Mouse (Mus musculus) lung, embryonic 15.5 days (tissue): ENCODE results near the gene Ager. TPM values are rescaled to one million over a fixed set of nuclear protein-coding genes. Genes with fewer than 3 reads are reported as not detected.

Source experiments
- ATAC-seq: fragments of 200-750 bp; cut with Nextera tagmentation; 2 replicates; pipeline ENCODE4 v1.8.0; 2017; ENCODE audit warnings: moderate number of reproducible peaks, borderline replicate concordance; ENCODE audit not compliant: low FRiP score, low TSS enrichment; ENCODE audit errors: extremely low read depth
- H3K27ac ChIP-seq: fragments of 300-500 bp; sonication (generic); 2 replicates; pipeline ENCODE4 v1.5.1; 2015; ENCODE audit warnings: moderate library complexity, mild to moderate bottlenecking, inconsistent platforms
- H3K27me3 ChIP-seq: fragments of 300-500 bp; sonication (generic); 2 replicates; pipeline ENCODE4 v1.6.1; 2015; ENCODE audit warnings: inconsistent platforms
- H3K36me3 ChIP-seq: fragments of 300-500 bp; sonication (generic); 2 replicates; pipeline ENCODE4 v1.6.1; 2015; ENCODE audit warnings: inconsistent platforms
- H3K4me1 ChIP-seq: fragments of 300-500 bp; sonication (generic); 2 replicates; pipeline ENCODE4 v1.6.1; 2015; ENCODE audit warnings: inconsistent platforms
- H3K4me2 ChIP-seq: fragments of 300-500 bp; sonication (generic); 2 replicates; pipeline ENCODE4 v1.6.1; 2015; ENCODE audit warnings: inconsistent platforms, mild to moderate bottlenecking, moderate library complexity
- H3K4me3 ChIP-seq: fragments of 300-500 bp; sonication (generic); 2 replicates; pipeline ENCODE4 v1.5.1; 2015; ENCODE audit warnings: mild to moderate bottlenecking, inconsistent platforms
- H3K9ac ChIP-seq: fragments of 300-500 bp; sonication (generic); 2 replicates; pipeline ENCODE4 v1.6.1; 2015; ENCODE audit warnings: inconsistent platforms
- H3K9me3 ChIP-seq: fragments of 300-500 bp; sonication (generic); 2 replicates; pipeline ENCODE4 v1.6.1; 2016; ENCODE audit warnings: inconsistent platforms
- WGBS: fragments of 180-500 bp; shearing (Covaris S2); methylation state at CpG from one replicate; pipeline ENCODE4 v1.1.7; 2015; 5-methylcytosine and 5-hydroxymethylcytosine counted together
- polyA plus RNA-seq: library from polyadenylated mRNA; unstranded; fragments of >200 nt; fragmentation: Nextera tagmentation; extraction: Ambion mirVana; gene quantifications from 2 replicates; pipeline ENCODE4 v1.2.1, GENCODE M21; 2015

The Ager gene
- polyA plus RNA-seq, 1 experiment from 2014 or later, result 248 TPM

GRCm38 (mm10) chr17:34592581-34593549 is 4.8 kb upstream of the Ager start:
- Histone ChIP-seq H3K4me2 (peak overlapping the region; percentile 96), H3K36me3 (peaks cover 23% of the 10 kb centered on the region), H3K4me3 (peak overlapping the region; percentile 87), H3K9me3 (no peaks in the 10 kb centered on the region), H3K9ac (peak overlapping the region; percentile 93), H3K4me1 (peaks cover 81% of the 10 kb centered on the region), H3K27me3 (no peaks in the 10 kb centered on the region), H3K27ac (peak overlapping the region; percentile 96)
- no peak for ATAC-seq
- WGBS, result 1% methylated on average over 32 of the region's 32 CpGs

- peaks cover 23% of the 10 kb centered on the region for H3K36me3 ChIP-seq
- peaks cover 80% of the 10 kb centered on the region for H3K4me1 ChIP-seq
- peak overlapping the region; percentile 87 for H3K4me3 ChIP-seq
- H3K27ac ChIP-seq, result peak overlapping the region; percentile 96
- peak overlapping the region; percentile 96 for H3K4me2 ChIP-seq
- no peak for ATAC-seq
- no peaks in the 10 kb centered on the region for H3K9me3 ChIP-seq
- WGBS, result 38% methylated on average over 34 of the region's 34 CpGs
- peak overlapping the region; percentile 93 for H3K9ac ChIP-seq
- H3K27me3 ChIP-seq, result no peaks in the 10 kb centered on the region
These were observed 3.7 kb upstream of the Ager start for GRCm38 (mm10) chr17:34593752-34594525.

GRCm38 (mm10) chr17:34596098-34596497 is 1.6 kb upstream of the Ager start:
- Histone ChIP-seq H3K9ac (no peak overlapping the region), H3K4me2 (no peak overlapping the region)

GRCm38 (mm10) chr17:34599891-34600290 is 2.2 kb downstream of the Ager start:
- Histone ChIP-seq H3K4me2 (peak overlapping the region; percentile 49; the same call in 1 of the 2 replicates), H3K27ac (no peak overlapping the region), H3K36me3 (peaks cover 30% of the 10 kb centered on the region), H3K9ac (no peak overlapping the region), H3K4me3 (no peak overlapping the region), H3K9me3 (no peaks in the 10 kb centered on the region), H3K4me1 (peaks cover 60% of the 10 kb centered on the region), H3K27me3 (no peaks in the 10 kb centered on the region)
- WGBS, result 73% methylated on average over 9 of the region's 9 CpGs
- no peak for ATAC-seq

More at GRCm38 (mm10) chr17:34596098-34596497, 1.6 kb upstream of the Ager start:
- no peak for ATAC-seq
- H3K36me3 ChIP-seq, result peaks cover 34% of the 10 kb centered on the region
- 39% methylated on average over 8 of the region's 8 CpGs for WGBS
- no peaks in the 10 kb centered on the region for H3K9me3 ChIP-seq
- no peaks in the 10 kb centered on the region for H3K27me3 ChIP-seq
- H3K4me1 ChIP-seq, result peaks cover 68% of the 10 kb centered on the region
- peak overlapping the region; percentile 56 for H3K27ac ChIP-seq
- no peak overlapping the region for H3K4me3 ChIP-seq

- Histone ChIP-seq H3K36me3 (peaks cover 16% of the 10 kb centered on the region), H3K27ac (no peak overlapping the region), H3K9me3 (no peaks in the 10 kb centered on the region), H3K27me3 (no peaks in the 10 kb centered on the region), H3K4me2 (peak overlapping the region; percentile 86; the same call in 1 of the 2 replicates), H3K4me3 (0 out of 2 replicates have a peak overlapping the region, but pooled peaks have one; percentile 59), H3K4me1 (peaks cover 53% of the 10 kb centered on the region), H3K9ac (0 out of 2 replicates have a peak overlapping the region, but pooled peaks have one; percentile 60)
- 79% methylated on average over 12 of the region's 12 CpGs for WGBS
- ATAC-seq, result no peak
These were observed 4.1 kb downstream of the Ager start for GRCm38 (mm10) chr17:34601796-34602195.

GRCm38 (mm10) chr17:34603375-34604060 is 5.9 kb downstream of the Ager start, which contains the start of gene Rnf5:
TSS of gene Rnf5 (minus strand) at chr17:34603690.
- peak within 1 kb of the TSS; percentile 90 for H3K27ac ChIP-seq
- peaks cover 46% of the 10 kb centered on the region for H3K4me1 ChIP-seq
- under 1% methylated on average over 30 of the region's 30 CpGs for WGBS
- peaks cover 16% of the 10 kb centered on the region for H3K36me3 ChIP-seq
- H3K9me3 ChIP-seq, result no peaks in the 10 kb centered on the region
- H3K9ac ChIP-seq, result peak within 1 kb of the TSS; percentile 92
- ATAC-seq, result peak; percentile 96
- H3K27me3 ChIP-seq, result no peaks in the 10 kb centered on the region
- H3K4me3 ChIP-seq, result peak within 1 kb of the TSS; percentile 95
- peak within 1 kb of the TSS; percentile 95 for H3K4me2 ChIP-seq

- H3K4me2 ChIP-seq, result peak within 1 kb of the TSS; percentile 95
- ATAC-seq, result peak; percentile 92
- peaks cover 42% of the 10 kb centered on the region for H3K4me1 ChIP-seq
- no peaks in the 10 kb centered on the region for H3K9me3 ChIP-seq
- under 1% methylated on average over 28 of the region's 35 CpGs for WGBS
- H3K9ac ChIP-seq, result peak within 1 kb of the TSS; percentile 92
- H3K27ac ChIP-seq, result peak within 1 kb of the TSS; percentile 90
- peak within 1 kb of the TSS; percentile 95 for H3K4me3 ChIP-seq
- no peaks in the 10 kb centered on the region for H3K27me3 ChIP-seq
- H3K36me3 ChIP-seq, result peaks cover 16% of the 10 kb centered on the region
These were observed 6.4 kb downstream of the Ager start, which contains the start of gene Agpat1 for GRCm38 (mm10) chr17:34604061-34604508. TSS of gene Agpat1 (plus strand) at chr17:34604262.

- H3K4me1 ChIP-seq, result peaks cover 36% of the 10 kb centered on the region
- 15% methylated on average over 24 of the region's 24 CpGs for WGBS
- H3K27ac ChIP-seq, result peak overlapping the region; percentile 90
- peak overlapping the region; percentile 95 for H3K4me3 ChIP-seq
- H3K4me2 ChIP-seq, result peak overlapping the region; percentile 95
- H3K9me3 ChIP-seq, result no peaks in the 10 kb centered on the region
- ATAC-seq, result no peak
- no peaks in the 10 kb centered on the region for H3K27me3 ChIP-seq
- peaks cover 16% of the 10 kb centered on the region for H3K36me3 ChIP-seq
- H3K9ac ChIP-seq, result peak overlapping the region; percentile 92
These were observed 7.0 kb downstream of the Ager start for GRCm38 (mm10) chr17:34604511-34605237.

- H3K27ac ChIP-seq, result peak overlapping the region; percentile 90
- peak overlapping the region; percentile 95 for H3K4me3 ChIP-seq
- H3K9me3 ChIP-seq, result no peaks in the 10 kb centered on the region
- H3K27me3 ChIP-seq, result no peaks in the 10 kb centered on the region
- H3K36me3 ChIP-seq, result peaks cover 13% of the 10 kb centered on the region
- under 1% methylated on average over 25 of the region's 30 CpGs for WGBS
- H3K4me2 ChIP-seq, result peak overlapping the region; percentile 95
- peaks cover 34% of the 10 kb centered on the region for H3K4me1 ChIP-seq
- H3K9ac ChIP-seq, result peak overlapping the region; percentile 92
- ATAC-seq, result peak; percentile 41
These were observed 7.9 kb downstream of the Ager start for GRCm38 (mm10) chr17:34605609-34606008.

GRCm38 (mm10) chr17:34606186-34607039 is 8.8 kb downstream of the Ager start:
- Histone ChIP-seq H3K4me3 (peak overlapping the region; percentile 95), H3K4me1 (peaks cover 34% of the 10 kb centered on the region), H3K9ac (peak overlapping the region; percentile 92), H3K36me3 (peaks cover 14% of the 10 kb centered on the region), H3K4me2 (peak overlapping the region; percentile 95), H3K27ac (peak overlapping the region; percentile 90), H3K27me3 (no peaks in the 10 kb centered on the region), H3K9me3 (no peaks in the 10 kb centered on the region)
- 10% methylated on average over 32 of the region's 32 CpGs for WGBS
- no peak for ATAC-seq
